Mouse (Mus musculus): Measurements from ENCODE around the gene Cyb5rl.

Gene Cyb5rl

GRCm38 (mm10) chr4:107066252-107067124 is at the start of gene Cyb5rl, which contains the start of gene Mrpl37:
Gene Cyb5rl (plus strand): TSS chr4:107066988.
Gene Mrpl37 (minus strand): TSS chr4:107066868.
- peak; percentile 92 to 95 for DNase-seq (ENCODE audit: low spot score in 2 of 2)

GRCm38 (mm10) chr4:107017257-107017656 is 49.5 kb upstream of the Cyb5rl start:
- no peak for DNase-seq (ENCODE audit: low spot score in 2 of 2)

- no peak for DNase-seq (ENCODE audit: low spot score in 2 of 2)
Measured at GRCm38 (mm10) chr4:107018521-107018920, 48.3 kb upstream of the Cyb5rl start.

- peak in 1 of 2 experiments; percentile 26 for DNase-seq (ENCODE audit: low spot score in 2 of 2)
Measured at GRCm38 (mm10) chr4:107019027-107019426, 47.8 kb upstream of the Cyb5rl start.

- no peak for DNase-seq (ENCODE audit: low spot score in 2 of 2)
Measured at GRCm38 (mm10) chr4:107020287-107021000, 46.3 kb upstream of the Cyb5rl start.

GRCm38 (mm10) chr4:107021464-107021863 is 45.3 kb upstream of the Cyb5rl start:
- DNase-seq (ENCODE audit: low spot score in 2 of 2), result no peak

- no peak for DNase-seq (ENCODE audit: low spot score in 2 of 2)
Measured at GRCm38 (mm10) chr4:107024899-107025298, 41.9 kb upstream of the Cyb5rl start.

- DNase-seq (ENCODE audit: low spot score in 2 of 2), result no peak
Measured at GRCm38 (mm10) chr4:107025369-107025768, 41.4 kb upstream of the Cyb5rl start.

- DNase-seq (ENCODE audit: low spot score in 2 of 2), result no peak
Measured at GRCm38 (mm10) chr4:107026451-107026850, 40.3 kb upstream of the Cyb5rl start.

GRCm38 (mm10) chr4:107035689-107036088 is 31.1 kb upstream of the Cyb5rl start:
- no peak for DNase-seq (ENCODE audit: low spot score in 2 of 2)

- no peak for DNase-seq (ENCODE audit: low spot score in 2 of 2)
Measured at GRCm38 (mm10) chr4:107036985-107037384, 29.8 kb upstream of the Cyb5rl start.

- no peak for DNase-seq (ENCODE audit: low spot score in 2 of 2)
Measured at GRCm38 (mm10) chr4:107038303-107038702, 28.5 kb upstream of the Cyb5rl start.

- DNase-seq (ENCODE audit: low spot score in 2 of 2), result no peak
Measured at GRCm38 (mm10) chr4:107039270-107039669, 27.5 kb upstream of the Cyb5rl start.

GRCm38 (mm10) chr4:107042304-107042703 is 24.5 kb upstream of the Cyb5rl start:
- no peak for DNase-seq (ENCODE audit: low spot score in 2 of 2)

- no peak for DNase-seq (ENCODE audit: low spot score in 2 of 2)
Measured at GRCm38 (mm10) chr4:107045188-107045587, 21.6 kb upstream of the Cyb5rl start.

GRCm38 (mm10) chr4:107047806-107048205 is 19.0 kb upstream of the Cyb5rl start:
- DNase-seq (ENCODE audit: low spot score in 2 of 2), result no peak

- peak; percentile 40 to 48 for DNase-seq (ENCODE audit: low spot score in 2 of 2)
Measured at GRCm38 (mm10) chr4:107048568-107049162, 18.1 kb upstream of the Cyb5rl start.

GRCm38 (mm10) chr4:107051889-107052288 is 14.9 kb upstream of the Cyb5rl start:
- DNase-seq (ENCODE audit: low spot score in 2 of 2), result no peak

- DNase-seq (ENCODE audit: low spot score in 2 of 2), result no peak
Measured at GRCm38 (mm10) chr4:107052962-107053553, 13.7 kb upstream of the Cyb5rl start.

- DNase-seq (ENCODE audit: low spot score in 2 of 2), result no peak
Measured at GRCm38 (mm10) chr4:107056088-107056487, 10.7 kb upstream of the Cyb5rl start.

- DNase-seq (ENCODE audit: low spot score in 2 of 2), result no peak
Measured at GRCm38 (mm10) chr4:107058346-107058745, 8.4 kb upstream of the Cyb5rl start.

GRCm38 (mm10) chr4:107058781-107059180 is 8.0 kb upstream of the Cyb5rl start:
- DNase-seq (ENCODE audit: low spot score in 2 of 2), result no peak
